Mouse (Mus musculus) heart, adult 2 months (tissue): Measurements from ENCODE around the gene Gm37240. TPM values are rescaled to one million over a fixed set of nuclear protein-coding genes. Genes with fewer than 3 reads are reported as not detected.
A peak's percentile ranks its signal among the peaks of the same experiment; 100 is the strongest.

Source experiments
- DNase-seq, 2 experiments: peaks; one replicate each; pipeline ENCODE4 v3.0.0; 2021
- H3K27ac ChIP-seq: fragments of 200-600 bp; 2 replicates; pipeline ENCODE4 v1.8.1; 2022
- H3K27me3 ChIP-seq: fragments of 200-500 bp; 2 replicates; pipeline ENCODE4 v1.6.1; 2012; ENCODE audit warnings: mild to moderate bottlenecking, low read length, inconsistent platforms, mixed read lengths; ENCODE audit not compliant: control insufficient read depth, insufficient read depth
- H3K36me3 ChIP-seq: fragments of 200-500 bp; 2 replicates; pipeline ENCODE4 v1.6.1; 2012; ENCODE audit warnings: low read length, inconsistent platforms; ENCODE audit not compliant: control insufficient read depth, insufficient read depth
- H3K4me1 ChIP-seq: fragments of 200-500 bp; 2 replicates; pipeline ENCODE4 v1.6.1; 2011; ENCODE audit warnings: low read length; ENCODE audit not compliant: control insufficient read depth, insufficient read depth
- H3K4me3 ChIP-seq: fragments of 200-600 bp; 2 replicates; pipeline ENCODE4 v1.8.1; 2022
- H3K79me2 ChIP-seq: fragments of 200-500 bp; replicated peaks from 2 replicates; pipeline ENCODE4 v1.6.1; 2012; ENCODE audit warnings: mild to moderate bottlenecking, inconsistent platforms, low read length, moderate library complexity, mixed read lengths; ENCODE audit not compliant: control insufficient read depth, insufficient read depth
- H3K9ac ChIP-seq: fragments of 200-500 bp; 2 replicates; pipeline ENCODE4 v1.6.1; 2012; ENCODE audit warnings: low read depth, mild to moderate bottlenecking, control low read depth, inconsistent platforms, low read length, mixed read lengths
- CTCF ChIP-seq: fragments of 200-600 bp; IDR thresholded peaks from 2 replicates; pipeline ENCODE4 v1.8.1; 2022; ENCODE audit warnings: antibody characterized with exemption, mild to moderate bottlenecking, moderate library complexity
- EP300 ChIP-seq: fragments of 200-500 bp; IDR thresholded peaks from 2 replicates; pipeline ENCODE4 v1.6.1; 2011; ENCODE audit warnings: low read depth, low read length, control low read depth; ENCODE audit not compliant: insufficient read depth
- POLR2A ChIP-seq: fragments of 200-500 bp; IDR thresholded peaks from 2 replicates; pipeline ENCODE4 v1.6.1; 2011; ENCODE audit warnings: mild to moderate bottlenecking, low read depth, low read length, control low read depth; ENCODE audit not compliant: insufficient read depth
- WGBS: fragments of 180-500 bp; shearing (Covaris S2); methylation state at CpG from one replicate; pipeline ENCODE4 v1.1.7; 2018; 5-methylcytosine and 5-hydroxymethylcytosine counted together
- intact Hi-C: fragments of 180-260 bp; cut with DNase I; formaldehyde crosslinking; loops from one replicate; pipeline ENCODE4 v1.15.1; 2025
- polyA plus RNA-seq: library from polyadenylated mRNA; depleted of rRNA; stranded (reverse); fragments of >200 nt; gene quantifications from 2 replicates; pipeline ENCODE4 v1.2.3, GENCODE M21; 2012
- total RNA-seq, 2 experiments: library from RNA; stranded (reverse); gene quantifications; 2 replicates each; pipeline ENCODE4 v1.2.3; 2021

The Gm37240 gene
- total and polyA plus RNA-seq, 3 experiments, result 25.0 to 45.3 (median 36.6) TPM

- H3K9ac ChIP-seq, result no peak overlapping the region
- no peaks in the 10 kb centered on the region for H3K36me3 ChIP-seq
- H3K27ac ChIP-seq, result no peak overlapping the region
- intact Hi-C loops, result no loop called here
- H3K4me3 ChIP-seq, result peak overlapping the region; percentile 21
- no peak for DNase-seq
- TF ChIP-seq EP300 (no peak), POLR2A (no peak), CTCF (no peak)
- 37% methylated on average over 9 of the region's 9 CpGs for WGBS
- no peaks in the 10 kb centered on the region; the same call in 1 of the 2 replicates for H3K4me1 ChIP-seq
- H3K27me3 ChIP-seq, result no peaks in the 10 kb centered on the region
- H3K79me2 ChIP-seq, result no peaks in the 10 kb centered on the region
These were observed 1155.8 kb downstream of the Gm37240 start for GRCm38 (mm10) chr3:84731403-84732015.

GRCm38 (mm10) chr3:84731003-84731402 lies 1156.3 kb downstream of the Gm37240 start:
- no peak overlapping the region for H3K4me3 ChIP-seq

GRCm38 (mm10) chr3:84729806-84730205 lies 1157.5 kb downstream of the Gm37240 start:
- Histone ChIP-seq H3K27me3 (no peaks in the 10 kb centered on the region), H3K4me1 (no peaks in the 10 kb centered on the region; the same call in 1 of the 2 replicates), H3K27ac (no peak overlapping the region), H3K79me2 (no peaks in the 10 kb centered on the region), H3K9ac (no peak overlapping the region), H3K4me3 (no peak overlapping the region), H3K36me3 (no peaks in the 10 kb centered on the region)
- WGBS, result 80% methylated on average over 6 of the region's 6 CpGs
- intact Hi-C loops, result no loop called here
- DNase-seq, result no peak
- TF ChIP-seq POLR2A (no peak), EP300 (no peak), CTCF (no peak)

More at GRCm38 (mm10) chr3:84731003-84731402, 1156.3 kb downstream of the Gm37240 start:
- Histone ChIP-seq H3K79me2 (no peaks in the 10 kb centered on the region), H3K27me3 (no peaks in the 10 kb centered on the region), H3K36me3 (no peaks in the 10 kb centered on the region), H3K4me1 (no peaks in the 10 kb centered on the region; the same call in 1 of the 2 replicates), H3K27ac (no peak overlapping the region), H3K9ac (no peak overlapping the region)
- WGBS, result 52% methylated on average over 5 of the region's 5 CpGs
- intact Hi-C loops, result no loop called here
- TF ChIP-seq POLR2A (no peak), CTCF (no peak), EP300 (no peak)
- DNase-seq, result no peak

- no peaks in the 10 kb centered on the region for H3K27me3 ChIP-seq
- TF ChIP-seq CTCF (no peak), POLR2A (no peak), EP300 (no peak)
- 22% methylated on average over 5 of the region's 5 CpGs for WGBS
These were observed 1163.3 kb downstream of the Gm37240 start for GRCm38 (mm10) chr3:84723996-84724395.

GRCm38 (mm10) chr3:84722680-84723079 lies 1164.6 kb downstream of the Gm37240 start:
- intact Hi-C loops, result no loop called here
- Histone ChIP-seq H3K9ac (no peak overlapping the region), H3K4me3 (no peak overlapping the region), H3K36me3 (no peaks in the 10 kb centered on the region), H3K27me3 (no peaks in the 10 kb centered on the region), H3K79me2 (no peaks in the 10 kb centered on the region), H3K4me1 (no peaks in the 10 kb centered on the region; the same call in 1 of the 2 replicates), H3K27ac (no peak overlapping the region)
- TF ChIP-seq EP300, result no peak
- TF ChIP-seq POLR2A, result no peak
- no peak for TF ChIP-seq CTCF
- DNase-seq, result no peak
- WGBS, result 92% methylated on average over 4 of the region's 4 CpGs

More at GRCm38 (mm10) chr3:84723996-84724395, 1163.3 kb downstream of the Gm37240 start:
- no peak overlapping the region for H3K4me3 ChIP-seq
- H3K4me1 ChIP-seq, result no peaks in the 10 kb centered on the region; the same call in 1 of the 2 replicates
- DNase-seq, result no peak
- no peak overlapping the region for H3K27ac ChIP-seq
- no peaks in the 10 kb centered on the region for H3K36me3 ChIP-seq
- no peak overlapping the region for H3K9ac ChIP-seq
- intact Hi-C loops, result no loop called here
- no peaks in the 10 kb centered on the region for H3K79me2 ChIP-seq

- TF ChIP-seq CTCF (no peak), POLR2A (no peak), EP300 (no peak)
- WGBS, result 57% methylated on average over 15 of the region's 15 CpGs
- Histone ChIP-seq H3K79me2 (no peaks in the 10 kb centered on the region), H3K9ac (no peak overlapping the region), H3K27me3 (no peaks in the 10 kb centered on the region), H3K27ac (no peak overlapping the region), H3K4me1 (0 out of 2 replicates have a peak, but pooled peaks cover 1% of the 10 kb centered on the region), H3K4me3 (no peak overlapping the region), H3K36me3 (no peaks in the 10 kb centered on the region)
- DNase-seq, result peak in 1 of 2 experiments; percentile 35
- intact Hi-C loops, result no loop called here
These were observed 1172.1 kb downstream of the Gm37240 start for GRCm38 (mm10) chr3:84715073-84715768.
